Mouse (Mus musculus) cerebellum, adult 2 months (tissue): ENCODE results near the gene Rsg1. TPM values are rescaled to one million over a fixed set of nuclear protein-coding genes. Genes with fewer than 3 reads are reported as not detected.

Experiments used
- DNase-seq, 2 experiments: peaks; one replicate each; pipeline ENCODE4 v3.0.0; 2021
- H3K27ac ChIP-seq: fragments of 200-500 bp; 2 replicates; pipeline ENCODE4 v1.5.1; 2012; ENCODE audit warnings: low read length, control low read depth, inconsistent platforms; ENCODE audit not compliant: insufficient read depth
- H3K27me3 ChIP-seq: fragments of 200-500 bp; 2 replicates; pipeline ENCODE4 v1.6.1; 2012; ENCODE audit warnings: inconsistent platforms, mild to moderate bottlenecking, low read length, moderate library complexity; ENCODE audit not compliant: control insufficient read depth, insufficient read depth
- H3K4me1 ChIP-seq: fragments of 200-500 bp; 2 replicates; pipeline ENCODE4 v1.6.1; 2011; ENCODE audit warnings: low read length; ENCODE audit not compliant: control insufficient read depth, insufficient read depth
- H3K4me3 ChIP-seq: fragments of 200-500 bp; replicated peaks from 2 replicates; pipeline ENCODE3; 2011; ENCODE audit warnings: mild to moderate bottlenecking, low read depth, low read length, control low read depth; ENCODE audit not compliant: insufficient read depth
- CTCF ChIP-seq: fragments of 200-500 bp; IDR thresholded peaks from 2 replicates; pipeline ENCODE4 v1.5.1; 2011; ENCODE audit warnings: low read depth, mild to moderate bottlenecking, control low read depth, low read length, moderate library complexity, borderline replicate concordance; ENCODE audit not compliant: insufficient read depth
- POLR2A ChIP-seq: fragments of 200-500 bp; IDR thresholded peaks from 2 replicates; pipeline ENCODE4 v1.6.1; 2011; ENCODE audit warnings: low read length, control low read depth, borderline replicate concordance; ENCODE audit not compliant: insufficient read depth
- WGBS: fragments of 180-500 bp; shearing (Covaris S2); methylation state at CpG from one replicate; pipeline ENCODE4 v1.1.7; 2018; 5-methylcytosine and 5-hydroxymethylcytosine counted together
- polyA plus RNA-seq: library from polyadenylated mRNA; depleted of rRNA; stranded (reverse); fragments of >200 nt; gene quantifications from 2 replicates; pipeline ENCODE4 v1.2.3, GENCODE M21; 2012

The Rsg1 gene
- polyA plus RNA-seq, 1 experiment = 4.7 TPM

DNA sequence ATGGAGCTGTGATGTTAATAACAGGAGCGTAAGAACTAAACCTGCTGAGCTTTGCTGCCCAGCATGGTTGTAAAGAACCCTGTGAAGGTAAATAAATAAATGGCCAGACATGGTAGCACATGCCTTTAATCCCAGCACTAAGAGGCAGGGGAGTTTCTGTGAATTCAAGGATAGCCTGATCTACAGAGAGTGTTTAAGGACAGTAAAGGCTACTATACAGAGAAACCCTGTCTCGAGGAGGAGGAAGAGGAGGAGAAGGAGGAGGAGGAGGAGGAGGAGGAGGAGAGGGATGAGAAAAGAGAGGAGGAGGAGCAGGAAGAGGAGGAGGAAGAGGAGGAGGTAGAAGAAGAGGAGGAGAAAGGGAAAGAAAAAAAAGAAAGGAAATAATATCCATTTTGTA lies 414 bp upstream of the Rsg1 start:
- peaks cover 8% of the 10 kb centered on the region; the same call in 1 of the 2 replicates for H3K4me1 ChIP-seq
- H3K27ac ChIP-seq = no peak overlapping the region
- DNase-seq = no peak
- WGBS = 45% methylated on average over 2 of the region's 2 CpGs
- H3K4me3 ChIP-seq = peak overlapping the region; percentile 81
- H3K27me3 ChIP-seq = no peaks in the 10 kb centered on the region
- TF ChIP-seq POLR2A = no peak
- no peak for TF ChIP-seq CTCF

DNA sequence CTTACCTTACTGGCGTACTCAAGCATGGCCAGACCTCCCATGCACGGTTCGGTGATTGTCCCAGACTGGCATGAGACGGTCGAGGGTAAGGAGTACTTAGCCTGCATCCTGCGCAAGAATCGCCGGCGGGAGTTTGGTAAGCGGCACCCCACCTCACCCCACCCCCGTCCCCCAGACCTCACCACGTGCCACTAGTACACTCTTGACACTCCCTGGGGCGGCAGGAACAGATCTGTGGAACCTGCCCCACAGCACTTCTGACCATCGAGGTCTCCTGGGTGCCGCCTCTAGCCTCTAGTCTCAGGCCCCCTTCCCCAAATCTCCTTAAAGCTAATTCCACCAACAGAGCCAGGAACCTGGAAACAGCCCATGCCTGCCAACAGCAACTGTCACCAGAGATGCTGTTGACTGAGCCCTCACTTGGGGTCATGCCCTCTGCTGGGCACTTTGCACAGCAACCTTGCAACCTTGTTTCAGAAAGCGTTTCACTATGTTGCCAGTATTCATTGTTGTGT lies 638 bp downstream of the Rsg1 start:
- under 1% methylated on average over 16 of the region's 16 CpGs for WGBS
- H3K27ac ChIP-seq = peak overlapping the region; percentile 58

DNA sequence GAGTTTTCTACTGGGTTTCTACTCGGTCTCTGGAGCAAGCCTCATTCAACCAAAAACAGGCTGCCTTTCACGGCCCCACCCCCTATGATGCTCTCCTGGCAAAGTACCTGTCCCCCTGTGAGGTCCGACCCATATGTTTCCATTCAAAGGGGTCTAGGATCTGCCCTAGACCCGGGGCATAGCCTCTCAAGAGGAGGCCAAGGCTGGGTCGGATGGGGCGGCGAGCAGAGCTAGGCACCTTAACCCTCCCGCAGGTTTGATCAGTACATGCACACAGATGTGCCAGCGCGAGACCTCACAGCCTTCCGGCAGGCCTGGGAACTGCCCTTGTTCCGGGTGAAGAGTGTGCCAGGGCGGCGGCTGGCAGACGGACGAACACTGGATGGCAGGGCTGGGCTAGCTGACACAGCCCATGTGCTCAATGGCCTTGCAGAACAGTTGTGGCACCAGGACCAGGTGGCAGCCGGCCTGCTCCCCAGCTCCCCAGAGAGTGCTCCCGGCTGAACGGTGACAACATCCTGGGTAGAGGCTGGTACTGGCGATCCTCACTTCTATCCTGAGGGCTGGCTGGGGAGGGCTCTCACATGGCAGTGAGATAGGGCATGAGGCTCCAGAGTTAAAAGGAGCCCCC lies 5.9 kb downstream of the Rsg1 start:
- DNase-seq = no peak
- H3K4me3 ChIP-seq = no peak overlapping the region
- H3K27me3 ChIP-seq = no peaks in the 10 kb centered on the region
- peaks cover 5% of the 10 kb centered on the region for H3K4me1 ChIP-seq
- no peak overlapping the region for H3K27ac ChIP-seq
- 27% methylated on average over 20 of the region's 20 CpGs for WGBS
- TF ChIP-seq CTCF = no peak
- TF ChIP-seq POLR2A = no peak

More for the DNA sequence above, 638 bp downstream of the Rsg1 start:
- Histone ChIP-seq H3K4me3 (peak overlapping the region; percentile 81), H3K4me1 (peaks cover 8% of the 10 kb centered on the region; the same call in 1 of the 2 replicates), H3K27me3 (no peaks in the 10 kb centered on the region)
- TF ChIP-seq CTCF (peak; percentile 59; the same call in 1 of the 2 replicates), POLR2A (no peak)
- DNase-seq = peak; percentile 48 to 54

DNA sequence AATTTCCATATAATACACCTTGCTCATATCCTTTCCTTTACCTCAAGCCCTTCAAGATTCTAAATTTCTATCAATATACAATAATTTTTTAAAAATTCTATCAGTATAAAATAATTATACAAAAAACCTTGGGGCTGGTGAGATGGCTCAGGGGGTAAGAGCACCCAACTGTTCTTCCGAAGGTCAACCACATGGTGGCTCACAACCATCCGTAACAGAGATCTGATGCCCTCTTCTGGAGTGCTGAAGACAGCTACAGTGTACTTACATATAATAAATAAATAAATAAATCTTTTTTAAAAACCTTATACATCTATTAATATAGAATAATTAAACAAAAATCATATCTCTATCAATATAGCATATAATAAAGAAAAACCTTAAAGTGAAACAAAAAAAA lies 8.1 kb downstream of the Rsg1 start:
- no peak for DNase-seq
- Histone ChIP-seq H3K4me3 (no peak overlapping the region), H3K27ac (no peak overlapping the region), H3K4me1 (peaks cover 5% of the 10 kb centered on the region; the same call in 1 of the 2 replicates), H3K27me3 (no peaks in the 10 kb centered on the region)
- WGBS = 75% methylated on average over 2 of the region's 2 CpGs
- TF ChIP-seq CTCF = no peak
- no peak for TF ChIP-seq POLR2A

DNA sequence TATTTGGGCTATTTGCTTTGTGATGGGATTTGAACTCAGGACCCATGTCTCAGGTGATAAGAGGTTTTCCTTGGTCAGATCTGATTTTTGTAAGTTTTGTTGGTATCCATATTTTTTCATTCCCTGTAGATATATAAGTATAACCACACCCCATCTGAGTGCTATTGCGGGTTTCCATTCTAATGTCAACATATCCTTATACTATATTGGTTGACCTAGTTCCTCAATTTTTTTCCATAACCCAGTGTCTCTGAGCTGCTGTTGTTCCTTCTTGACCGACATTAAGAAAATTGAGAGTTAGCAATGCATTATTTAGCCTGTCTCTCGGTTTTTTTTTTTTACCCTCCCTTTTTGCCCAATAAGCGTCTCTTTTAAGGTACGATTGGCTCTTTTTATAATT lies 9.0 kb downstream of the Rsg1 start:
- no peak for DNase-seq
- TF ChIP-seq POLR2A (no peak), CTCF (no peak)
- no peak overlapping the region for H3K4me3 ChIP-seq
- no peaks in the 10 kb centered on the region for H3K27me3 ChIP-seq
- peaks cover 5% of the 10 kb centered on the region; the same call in 1 of the 2 replicates for H3K4me1 ChIP-seq
- H3K27ac ChIP-seq = no peak overlapping the region
- WGBS = 94% methylated on average over 5 of the region's 5 CpGs

DNA sequence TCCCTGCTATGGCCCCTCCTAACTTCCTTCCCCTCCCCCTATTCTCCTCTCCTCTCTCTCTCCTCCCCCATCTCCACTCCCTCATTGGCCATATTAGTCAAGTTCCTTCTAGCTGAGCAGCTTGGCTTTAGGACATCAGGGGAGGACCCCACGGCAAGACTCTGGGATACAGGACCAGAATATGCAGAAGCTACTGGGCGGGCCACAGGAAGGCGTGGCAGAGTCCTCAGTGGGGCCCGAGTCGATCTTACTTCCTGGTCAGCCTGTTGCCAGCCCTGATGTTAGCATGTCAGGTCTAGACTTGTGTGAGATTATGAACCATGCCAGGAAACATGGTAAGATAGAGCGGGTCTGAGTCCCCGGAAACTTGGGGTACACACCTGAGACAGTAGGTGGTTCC lies 14.9 kb downstream of the Rsg1 start:
- no peaks in the 10 kb centered on the region; the same call in 1 of the 2 replicates for H3K4me1 ChIP-seq
- TF ChIP-seq POLR2A (no peak), CTCF (no peak)
- no peak overlapping the region for H3K4me3 ChIP-seq
- WGBS = 90% methylated on average over 7 of the region's 7 CpGs
- no peak overlapping the region for H3K27ac ChIP-seq
- H3K27me3 ChIP-seq = no peaks in the 10 kb centered on the region
- no peak for DNase-seq

DNA sequence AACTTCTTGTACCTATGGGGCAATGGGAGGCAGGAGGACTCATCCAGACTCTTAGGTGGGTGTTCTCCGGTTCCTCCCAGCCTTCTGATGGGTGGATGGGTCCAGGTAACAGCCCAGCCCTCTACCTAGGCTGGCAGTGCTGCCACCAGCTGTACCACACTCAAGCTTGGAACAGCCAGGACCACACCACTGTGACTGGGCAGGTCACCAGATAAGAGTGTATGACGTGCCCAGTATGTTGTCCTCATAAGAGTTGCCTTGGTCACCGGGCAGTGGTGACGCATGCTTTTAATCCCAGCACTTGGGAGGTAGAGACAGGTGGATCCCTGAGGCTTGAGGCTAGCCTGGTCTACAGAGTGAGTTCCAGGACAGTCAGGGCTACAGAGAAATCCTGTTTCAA lies 19.4 kb downstream of the Rsg1 start:
- DNase-seq = no peak
- Histone ChIP-seq H3K4me3 (no peak overlapping the region), H3K27ac (no peak overlapping the region), H3K4me1 (no peaks in the 10 kb centered on the region; the same call in 1 of the 2 replicates), H3K27me3 (no peaks in the 10 kb centered on the region)
- no peak for TF ChIP-seq POLR2A
- WGBS = 66% methylated on average over 4 of the region's 4 CpGs

DNA sequence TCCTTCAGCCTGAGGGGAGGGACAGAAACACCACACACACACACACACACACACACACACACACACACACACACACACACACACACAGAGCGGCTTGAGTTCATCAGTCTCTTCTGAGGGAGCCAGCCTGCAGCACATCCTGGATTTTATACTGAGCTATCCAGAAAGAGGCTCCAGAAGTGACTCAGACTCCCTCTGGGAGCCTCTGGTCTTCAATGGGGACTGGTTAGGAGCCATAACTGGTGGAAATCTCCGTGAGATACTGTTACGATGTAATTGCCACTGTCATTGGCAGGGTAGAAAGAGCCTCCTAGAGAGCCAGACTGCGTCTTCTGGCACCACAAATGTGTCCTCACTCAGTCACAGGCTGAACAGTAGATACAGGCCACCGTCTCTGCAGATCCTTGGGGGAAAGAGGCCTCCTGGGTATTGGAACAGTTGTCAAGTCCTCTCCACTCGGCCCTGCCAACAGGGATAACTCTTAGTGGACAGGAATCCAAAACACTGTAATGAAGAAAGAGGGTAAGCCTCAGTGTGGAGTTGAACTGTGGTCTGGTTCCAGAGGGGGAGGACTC lies 21.9 kb downstream of the Rsg1 start:
- WGBS = 55% methylated on average over 6 of the region's 6 CpGs
- no peaks in the 10 kb centered on the region; the same call in 1 of the 2 replicates for H3K27me3 ChIP-seq
- peaks cover 3% of the 10 kb centered on the region; the same call in 1 of the 2 replicates for H3K4me1 ChIP-seq
- H3K27ac ChIP-seq = no peak overlapping the region
- H3K4me3 ChIP-seq = no peak overlapping the region
- DNase-seq = no peak
- TF ChIP-seq CTCF = no peak
- TF ChIP-seq POLR2A = no peak
